Mouse (Mus musculus): ENCODE data around the gene Hs6st2. TPM values are rescaled to one million over a fixed set of nuclear protein-coding genes. Genes with fewer than 3 reads are reported as not detected.

The Hs6st2 gene
- 35.8 and 37.2 TPM in 2 replicates for polyA plus RNA-seq (2021; fragmentation: Nextera tagmentation)
- long read RNA-seq, experiment 1, partial matches to known transcripts: 0 of 9 reads
- long read RNA-seq, experiment 1, other reads (novel, unspliced or antisense): 9 of 9 reads
- long read RNA-seq, experiment 2, partial matches to known transcripts: 19 of 21 reads
- long read RNA-seq, experiment 2, other reads (novel, unspliced or antisense): 2 of 21 reads

GRCm38 (mm10) chrX:51681756-51682155 lies at the start of gene Hs6st2:
Hs6st2 (minus strand) TSS chrX:51681856.

Other genes with a start within 250 kb of the Hs6st2 start
- gene Usp26, start 119.4 kb upstream of the Hs6st2 start, polyA plus RNA-seq (2021; fragmentation: Nextera tagmentation): not detected in 2 replicates